In the genomic region with DNA sequence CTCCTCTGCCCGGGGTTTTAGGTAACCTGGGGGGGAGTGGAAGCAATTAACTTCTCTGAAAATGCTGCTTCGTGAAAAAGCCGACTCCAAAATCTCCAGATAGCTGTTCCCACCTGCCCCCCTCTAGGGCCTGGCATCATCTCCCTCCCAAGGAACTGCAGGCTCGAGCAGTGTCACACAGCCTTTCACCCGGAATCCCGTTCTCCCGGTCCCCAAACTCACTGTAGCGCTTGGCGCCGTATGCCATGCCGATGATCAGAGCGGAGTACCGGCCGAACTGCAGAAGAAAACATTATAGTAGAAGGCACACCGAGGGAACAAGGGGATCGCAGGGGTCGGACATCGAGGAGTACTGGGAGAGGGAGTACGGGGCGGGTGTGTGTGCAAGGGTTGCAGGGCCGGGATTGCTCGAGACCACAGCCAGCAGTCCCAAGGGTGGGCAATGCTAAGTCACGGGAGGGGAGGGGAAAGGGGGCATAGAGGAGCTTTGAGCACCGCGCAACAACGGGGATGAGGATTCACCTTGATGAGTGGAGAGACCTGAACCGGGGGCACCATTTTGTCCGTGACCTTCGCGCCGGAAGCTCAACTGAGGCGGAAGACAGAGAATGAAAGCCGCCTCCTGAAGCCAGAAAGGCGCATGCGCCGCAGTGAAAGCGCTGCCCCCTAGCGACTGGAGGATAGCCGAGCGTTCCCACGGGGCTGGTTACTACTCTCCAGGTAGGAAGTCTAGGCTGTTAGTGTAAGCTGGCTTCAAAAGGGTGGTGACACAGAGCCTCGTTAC, we compare ENCODE assay signal across 1 mouse cellular context.
TF ChIP-seq lines count a peak whose summit lies in the region.

A gene (minus strand): TSS at position 645 of the 784 bp plus-strand sequence.

TF ChIP-seq in MEL, 35 proteins besides CTCF, POLR2A, EP300 and RAD21 (continued from another document):
- no peak for TF ChIP-seq ZNF384 (IDR thresholded peaks at IDR 0.05; ENCODE audit: low read depth, low read length)
- no peak for TF ChIP-seq BHLHE40 (IDR thresholded peaks at IDR 0.05; ENCODE audit: borderline replicate concordance, low read depth, low read length)
- TF ChIP-seq CHD2 (IDR thresholded peaks at IDR 0.05; ENCODE audit: low read length): 0 out of 2 replicates have a peak, but pooled peaks have one; percentile 42
- no peak for TF ChIP-seq ZC3H11A (IDR thresholded peaks at IDR 0.05; ENCODE audit: low read depth, low read length)
- peak; percentile 87 for TF ChIP-seq TBP (IDR thresholded peaks at IDR 0.05; ENCODE audit: low read depth, low read length)
- TF ChIP-seq E2F4 (IDR thresholded peaks at IDR 0.05; ENCODE audit: borderline replicate concordance, low read depth, low read length): no peak; the same call in 1 of the 2 replicates
- no peak for TF ChIP-seq MEF2A (IDR thresholded peaks at IDR 0.05; ENCODE audit: extremely low read depth, insufficient replicate concordance, low read depth, low read length, poor library complexity, severe bottlenecking)
